Mouse (Mus musculus): ENCODE measurements around the gene Tfap2b.

The Tfap2b gene

DNA sequence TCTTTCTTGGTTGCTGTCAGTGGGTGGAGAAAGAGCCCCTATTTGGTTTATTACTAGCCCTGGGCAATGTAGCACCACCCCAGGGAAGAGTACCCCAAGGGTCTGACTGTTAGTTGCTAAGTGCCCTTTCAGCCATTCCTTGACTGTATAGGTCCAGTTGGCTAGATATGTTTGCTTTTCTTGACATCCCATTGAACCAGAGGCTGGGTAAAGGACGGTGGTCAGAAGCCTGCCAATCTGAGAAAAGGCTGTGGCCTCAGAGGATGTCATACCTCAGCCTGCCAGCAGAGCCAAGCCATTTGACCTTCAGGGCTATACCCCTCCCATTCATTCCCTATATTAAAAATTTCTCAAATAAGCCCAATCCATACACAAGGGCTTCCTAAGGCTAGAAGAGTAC is 24.0 kb downstream of the Tfap2b start:
- no peak for DNase-seq (ENCODE audit: extremely low spot score)

DNA sequence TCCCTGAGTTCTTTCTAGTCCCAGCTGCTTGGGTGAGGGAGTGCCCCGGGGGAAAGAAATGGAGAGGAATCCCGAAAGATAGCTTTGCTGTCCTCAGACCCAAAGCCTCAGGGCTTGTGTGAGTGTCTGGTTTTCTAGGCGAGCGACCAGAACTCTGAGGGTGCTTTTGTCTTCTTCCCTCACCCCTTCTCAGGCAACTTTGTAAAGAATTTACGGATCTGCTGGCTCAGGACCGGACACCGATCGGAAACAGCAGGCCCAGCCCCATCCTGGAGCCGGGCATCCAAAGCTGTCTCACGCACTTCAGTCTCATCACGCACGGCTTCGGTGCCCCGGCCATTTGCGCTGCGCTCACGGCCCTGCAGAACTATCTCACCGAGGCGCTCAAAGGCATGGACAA is 25.1 kb downstream of the Tfap2b start:
- DNase-seq (ENCODE audit: extremely low spot score): no peak

DNA sequence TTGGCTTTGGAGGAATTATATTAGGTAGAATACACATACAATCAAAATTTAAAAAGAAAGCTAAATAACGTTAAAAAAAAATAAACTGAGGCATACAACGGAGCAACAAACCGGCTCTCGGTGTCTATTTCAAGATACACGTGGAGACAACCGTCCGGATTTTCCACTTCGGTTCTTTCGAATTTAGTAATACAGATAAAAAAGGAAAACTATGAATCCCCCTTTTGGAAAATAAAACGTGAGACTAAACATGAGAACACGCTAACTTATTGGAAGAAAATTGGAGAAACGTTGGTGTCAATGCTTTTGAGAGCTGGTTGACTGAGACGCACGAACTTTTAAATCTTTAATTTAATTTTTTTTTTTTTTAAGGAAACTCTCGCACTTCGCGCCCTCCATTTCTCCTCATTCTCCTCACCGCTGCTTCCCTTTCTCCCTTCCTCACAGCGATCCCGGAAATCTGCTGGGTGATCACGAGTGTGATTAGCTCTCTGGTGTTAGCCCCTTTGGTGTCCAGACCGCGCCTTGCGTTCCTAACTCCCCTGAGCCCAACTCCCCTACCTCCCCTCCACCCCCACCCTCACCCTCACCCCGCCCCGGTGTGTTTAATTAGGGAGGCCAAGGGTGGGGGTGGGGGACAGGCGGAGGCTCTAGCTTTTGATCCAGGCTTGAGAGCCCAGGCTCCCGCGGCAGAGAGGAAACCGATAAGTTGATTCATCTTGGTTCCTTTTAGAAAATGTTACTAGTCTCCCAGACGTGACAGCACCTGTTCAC is 25.9 kb downstream of the Tfap2b start:
- DNase-seq (ENCODE audit: extremely low spot score): no peak

DNA sequence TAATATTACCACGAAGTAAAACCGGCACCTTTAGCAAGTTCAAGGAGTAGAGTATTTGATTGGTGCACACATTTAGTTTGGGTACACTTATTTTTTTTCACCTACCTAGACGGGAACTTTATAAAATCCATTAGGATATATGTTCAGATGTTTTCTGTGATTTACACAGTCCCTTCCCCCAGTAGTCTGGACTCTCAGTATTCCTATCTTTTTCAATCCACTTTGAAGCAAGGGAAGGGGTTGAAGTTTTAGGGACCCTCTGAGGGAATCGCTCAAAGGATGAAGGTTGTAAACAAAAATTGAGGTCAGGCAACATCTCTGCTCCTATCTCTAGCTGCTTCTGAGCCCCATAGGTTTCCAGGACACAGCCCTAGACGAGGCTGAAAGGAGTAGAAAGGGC is 27.3 kb downstream of the Tfap2b start:
- DNase-seq (ENCODE audit: extremely low spot score): no peak

DNA sequence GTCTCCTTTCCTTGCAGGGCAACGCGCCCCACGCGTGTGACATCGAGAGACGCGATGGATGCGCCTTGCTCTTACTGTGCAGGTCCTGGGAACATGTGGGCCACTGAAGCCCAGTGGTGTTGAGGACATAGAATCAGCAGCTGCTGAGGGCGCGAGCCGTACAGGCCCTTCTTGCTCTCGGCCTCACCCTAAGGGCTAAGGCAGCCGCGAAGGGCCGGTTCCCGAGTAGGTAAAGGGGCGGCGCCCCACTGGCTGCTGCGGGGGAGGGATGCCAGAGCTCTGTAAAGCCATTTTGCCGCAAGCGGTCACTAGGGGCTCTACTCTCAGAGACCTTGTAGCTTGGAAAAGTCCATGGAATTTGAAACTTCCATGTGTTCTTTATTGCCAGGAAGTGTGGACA is 27.9 kb downstream of the Tfap2b start:
- no peak for DNase-seq (ENCODE audit: extremely low spot score)

DNA sequence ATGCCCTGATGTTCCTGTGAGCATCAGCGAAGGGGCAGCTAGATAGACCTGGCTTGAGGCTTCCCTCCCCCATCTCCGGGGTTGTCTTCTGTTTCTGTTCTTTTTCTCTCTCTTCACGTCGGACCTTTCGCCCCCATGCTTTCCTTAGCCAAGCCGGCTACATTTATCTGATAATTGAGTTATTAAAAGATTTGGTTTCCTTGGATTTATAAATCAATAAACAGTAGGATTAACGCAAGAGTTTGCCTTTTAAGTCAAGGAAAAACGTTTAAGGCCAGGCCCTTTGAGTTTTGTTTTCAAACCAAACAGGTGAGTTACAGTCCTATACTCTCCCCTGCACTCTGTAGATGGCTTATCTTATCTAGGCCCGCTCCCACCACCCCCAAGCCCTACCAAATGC is 28.3 kb downstream of the Tfap2b start:
- DNase-seq (ENCODE audit: extremely low spot score): no peak

DNA sequence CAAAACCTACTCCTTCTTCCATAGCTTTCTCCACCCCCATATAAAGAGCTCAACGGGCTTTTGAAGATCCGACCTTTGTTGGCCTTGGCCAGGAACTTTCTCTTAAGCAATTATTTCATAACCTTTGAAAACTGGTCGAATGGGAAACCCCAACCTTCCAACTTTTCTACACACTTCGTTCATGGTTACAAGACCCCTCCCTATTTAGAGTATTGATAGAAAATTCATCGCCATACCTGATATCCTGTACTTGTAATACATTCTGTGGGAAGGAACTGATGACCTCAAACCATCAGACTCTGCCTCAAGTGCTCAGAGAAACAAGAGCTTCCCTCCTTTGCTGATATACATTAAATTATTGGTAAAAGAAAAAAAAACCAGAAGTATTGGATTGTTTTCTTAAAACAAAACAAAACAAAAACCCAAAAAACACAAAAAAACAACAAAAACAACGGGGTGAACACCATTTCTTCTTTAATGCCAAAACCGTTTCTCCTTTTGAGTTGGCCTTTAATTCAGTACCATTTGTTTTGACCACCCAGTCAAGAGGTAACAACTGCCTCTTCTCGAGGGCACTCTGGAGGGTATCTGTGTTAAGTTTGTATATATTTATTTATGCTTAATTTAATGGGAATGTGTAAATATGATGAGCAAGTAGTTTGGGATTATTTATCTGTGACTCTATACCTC is 29.2 kb downstream of the Tfap2b start:
- no peak for DNase-seq (ENCODE audit: extremely low spot score)

DNA sequence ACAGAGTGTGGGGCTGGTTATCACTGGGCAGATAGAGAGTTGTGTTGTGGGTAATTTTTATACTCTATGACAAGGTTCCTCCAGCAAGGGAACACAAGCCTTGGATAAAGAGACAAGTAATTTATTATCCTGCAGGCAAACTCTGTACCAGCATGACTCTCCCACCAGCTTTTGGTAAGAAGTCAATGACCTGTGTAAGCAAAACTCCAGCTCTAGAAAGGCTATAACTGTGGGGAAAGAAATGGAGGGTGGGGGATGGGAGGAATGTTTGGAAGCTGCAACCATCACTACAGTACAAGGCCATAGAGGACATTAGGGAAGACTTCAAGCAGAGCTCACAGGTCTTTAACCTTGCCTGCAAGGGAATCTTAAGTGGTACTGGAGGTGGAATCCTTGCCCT is 31.3 kb downstream of the Tfap2b start:
- DNase-seq (ENCODE audit: extremely low spot score): no peak

DNA sequence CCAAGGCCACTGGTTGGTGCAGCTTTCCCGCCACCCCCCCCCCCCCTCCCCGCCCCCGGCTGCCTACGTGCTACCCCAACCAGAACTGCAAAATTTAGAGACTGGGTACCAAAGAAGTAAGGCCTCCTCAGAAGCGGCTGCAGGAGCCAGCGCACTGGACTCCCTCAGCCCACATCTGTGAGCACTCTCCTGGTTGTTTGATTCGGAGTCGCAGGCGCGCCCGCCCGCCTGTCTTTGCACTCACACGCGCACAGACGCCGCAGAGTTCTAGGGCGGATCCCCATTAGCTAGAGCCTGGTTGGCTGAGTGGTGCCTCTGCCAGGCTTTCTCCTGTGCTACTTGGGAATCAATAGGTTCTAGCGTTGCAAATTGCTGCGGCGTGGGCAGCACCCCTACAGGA is 32.6 kb downstream of the Tfap2b start:
- no peak for DNase-seq (ENCODE audit: extremely low spot score)

DNA sequence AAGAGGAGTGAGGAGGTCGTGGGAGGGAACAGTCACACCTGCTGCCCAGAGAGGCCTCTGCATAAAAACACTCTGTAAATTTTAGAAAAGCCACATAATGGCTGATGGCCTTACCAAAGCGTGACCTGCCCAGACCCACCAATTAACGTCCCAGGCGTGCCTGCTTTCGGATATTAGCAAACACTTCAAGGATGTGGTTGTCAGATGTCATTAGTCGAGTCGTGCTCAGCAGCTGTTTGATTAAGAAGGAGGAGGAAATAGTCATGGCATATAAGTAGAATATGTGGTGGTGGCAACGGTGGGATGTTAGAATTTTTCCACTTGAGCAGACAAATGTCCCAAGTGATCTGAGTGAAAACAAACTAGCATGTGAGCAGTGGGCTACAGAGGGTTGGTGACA is 33.3 kb downstream of the Tfap2b start:
- no peak for DNase-seq (ENCODE audit: extremely low spot score)

DNA sequence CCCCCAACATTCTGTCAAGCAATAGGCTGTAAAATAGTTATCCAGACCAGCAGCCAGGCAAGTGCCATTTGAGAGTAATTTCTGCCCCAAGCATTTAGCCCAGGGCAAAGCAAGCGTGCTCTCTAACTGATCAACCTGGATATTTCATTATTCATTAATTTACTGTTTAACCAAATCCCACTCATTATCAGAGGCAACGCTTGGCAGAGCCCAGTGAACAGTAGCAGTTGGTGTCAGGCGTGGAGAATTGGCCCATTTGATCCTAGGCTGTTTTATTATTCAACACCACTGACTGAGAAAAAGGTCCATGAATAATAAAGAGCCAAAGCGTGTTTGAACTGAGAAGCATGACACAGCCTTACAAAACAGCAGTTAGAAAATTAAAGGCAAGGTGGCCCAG is 36.3 kb downstream of the Tfap2b start:
- DNase-seq (ENCODE audit: extremely low spot score): no peak

DNA sequence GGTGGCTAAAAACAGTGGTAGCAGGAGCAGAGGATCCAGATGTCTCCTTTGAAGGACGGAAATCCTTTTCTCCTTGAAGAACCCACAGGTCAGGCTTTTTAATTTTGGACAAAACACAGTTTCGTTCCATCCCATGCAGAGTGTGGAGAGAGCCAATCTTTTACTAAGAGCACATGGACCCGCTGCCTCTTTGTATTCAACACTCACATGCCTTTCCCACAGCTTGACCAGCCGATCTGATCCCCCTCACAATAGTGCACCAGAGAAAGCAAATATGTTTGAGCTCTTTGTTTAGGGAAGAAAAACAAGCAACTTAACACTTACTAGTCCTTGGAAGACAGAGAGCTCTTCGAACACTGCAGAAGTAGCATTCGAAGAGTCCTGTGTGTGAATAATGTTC is 42.6 kb downstream of the Tfap2b start:
- no peak for DNase-seq (ENCODE audit: extremely low spot score)

DNA sequence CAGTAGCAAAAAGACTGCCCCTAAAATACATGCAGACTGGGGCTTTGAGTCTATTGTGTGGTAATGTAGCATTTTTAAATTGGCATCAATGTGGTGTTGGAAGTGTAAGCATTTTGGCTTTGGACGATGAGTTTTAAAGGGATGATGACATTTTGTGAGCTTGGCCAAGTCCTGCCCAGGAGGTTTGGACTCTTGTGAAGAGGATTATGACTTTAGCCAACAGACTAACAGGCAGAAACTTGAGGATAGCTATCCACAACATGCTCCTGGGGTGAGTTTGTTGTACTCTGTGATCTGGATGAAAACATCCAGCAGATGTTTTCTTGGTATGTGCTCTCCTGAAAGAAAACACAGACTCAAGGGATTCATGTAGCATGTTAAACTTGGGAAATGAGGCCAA is 60.9 kb downstream of the Tfap2b start:
- DNase-seq (ENCODE audit: extremely low spot score): no peak
